Mouse (Mus musculus): Measurements from ENCODE around the gene Ropn1.
"Not testable (repeated sequence)": the region's sequence is repeated elsewhere in the genome, so short reads cannot be mapped to it uniquely, and the experiment has no call there.

Ropn1 gene

DNA sequence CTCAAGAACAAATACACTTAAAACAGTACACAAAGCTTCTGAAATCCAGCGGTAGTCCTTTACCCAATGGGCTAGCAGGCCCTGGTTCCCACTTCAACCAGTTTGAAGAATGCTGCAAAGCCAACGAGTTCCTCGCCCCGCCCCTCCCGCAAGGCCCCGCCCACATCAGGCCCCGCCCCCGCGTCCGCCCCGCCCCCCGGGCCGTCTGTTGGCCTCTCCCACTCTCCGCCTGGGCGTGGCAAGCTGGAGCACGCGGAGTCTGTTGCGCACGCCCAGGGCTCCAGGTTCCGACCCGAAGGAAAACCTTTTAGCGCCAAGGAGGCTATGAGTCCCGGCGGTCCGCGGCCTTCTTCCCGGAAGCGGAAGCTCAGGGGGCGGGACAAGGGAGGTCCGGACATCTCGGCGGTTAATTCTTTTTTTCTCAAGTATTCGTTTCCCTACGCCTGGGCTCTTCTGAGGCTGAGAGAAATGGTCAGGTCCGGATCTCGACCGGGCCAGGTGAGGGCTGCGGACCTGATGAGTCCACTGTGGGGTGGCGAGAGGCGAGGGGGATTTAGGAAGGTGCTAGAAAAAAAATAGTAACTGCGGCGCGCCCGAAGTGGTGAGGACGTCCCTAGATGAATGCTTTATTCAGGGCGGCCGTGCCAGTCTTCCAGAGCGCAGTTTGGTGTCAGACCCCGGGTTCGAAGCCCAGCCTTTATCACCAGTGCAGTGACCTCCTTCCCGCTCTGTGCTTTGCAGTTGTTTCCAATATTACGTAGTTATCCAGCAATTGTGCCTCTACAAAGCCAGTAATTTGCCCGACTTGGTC, 40.8 kb downstream of the Ropn1 start, which contains the start of gene Ccdc14:
Gene Ccdc14, plus strand, starts transcription at position 283 of the 811 bp plus-strand sequence.
- DNase-seq (ENCODE audit: low spot score): peak; percentile 94

GRCm38 (mm10) chr16:34691156-34691555, 41.4 kb downstream of the Ropn1 start:
- no peak for DNase-seq (ENCODE audit: low spot score)

DNA sequence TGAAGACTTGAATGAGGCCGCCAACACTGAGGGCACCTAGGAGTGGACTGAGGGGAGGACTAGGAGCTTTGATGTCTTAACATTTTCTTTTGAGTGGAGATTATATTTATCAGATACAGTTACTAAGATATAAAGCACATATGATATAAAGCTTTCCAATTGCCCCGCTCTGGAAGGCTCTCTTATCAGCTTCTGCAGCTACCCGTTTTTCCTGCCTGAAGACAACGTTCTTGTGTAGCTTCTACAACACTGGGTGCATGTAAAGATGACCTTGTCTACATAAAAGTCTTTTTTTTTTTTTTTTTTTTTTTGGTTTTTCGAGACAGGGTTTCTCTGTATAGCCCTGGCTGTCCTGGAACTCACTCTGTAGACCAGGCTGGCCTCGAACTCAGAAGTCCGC, 44.8 kb downstream of the Ropn1 start:
- no peak for DNase-seq (ENCODE audit: low spot score)

GRCm38 (mm10) chr16:34698721-34699120, 49.0 kb downstream of the Ropn1 start:
- not testable (repeated sequence) for DNase-seq (ENCODE audit: low spot score)

DNA sequence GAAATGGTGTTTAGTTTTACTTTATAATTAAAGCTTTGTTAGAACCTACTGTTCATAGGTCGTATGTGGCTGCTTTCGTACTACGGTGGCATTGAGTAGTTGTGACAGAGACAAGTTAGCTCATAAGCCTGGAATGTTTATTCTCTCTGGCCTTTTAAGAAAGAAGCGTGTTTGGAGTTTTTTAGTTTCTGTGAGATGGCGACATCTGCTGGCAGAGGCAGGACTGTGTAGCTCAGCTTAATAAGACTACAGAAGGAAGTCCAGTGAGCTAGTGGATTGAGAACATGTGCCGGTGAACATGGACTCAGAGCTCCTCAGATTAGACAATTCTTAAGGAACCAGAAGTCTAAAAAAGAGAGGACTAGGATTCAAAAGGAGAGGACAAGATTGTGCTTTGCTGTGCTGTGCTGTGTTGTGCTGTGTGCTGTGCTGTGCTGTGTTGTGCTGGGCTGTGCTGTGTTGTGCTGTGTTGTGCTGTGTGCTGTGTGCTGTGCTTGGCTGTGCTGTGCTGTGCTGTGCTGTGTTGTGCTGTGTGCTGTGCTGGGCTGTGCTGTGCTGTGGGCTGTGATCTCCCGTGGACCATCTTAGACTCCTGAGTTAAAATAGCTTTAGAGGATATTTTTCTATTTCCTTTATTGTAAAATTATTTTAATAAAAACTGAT, 50.6 kb downstream of the Ropn1 start:
- peak; percentile 33 for DNase-seq (ENCODE audit: low spot score)

DNA sequence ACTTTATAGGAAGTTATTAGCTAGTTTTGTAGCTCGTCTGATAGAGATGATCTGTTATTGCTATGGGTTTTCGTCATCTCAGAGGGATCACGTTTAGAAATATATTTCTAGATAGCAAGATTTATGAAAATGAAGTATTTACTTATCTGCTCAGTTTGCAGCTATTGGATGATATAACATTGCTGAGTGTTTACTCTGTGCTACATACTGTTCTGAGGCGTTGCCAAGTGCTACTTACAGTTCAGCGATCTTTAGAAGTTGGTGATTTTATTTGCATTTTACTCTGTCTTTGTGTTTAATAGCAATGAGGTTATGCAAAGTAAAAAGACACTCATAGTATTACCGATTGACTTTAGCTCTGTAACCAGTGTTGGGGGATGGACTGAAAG, 51.1 kb downstream of the Ropn1 start:
- no peak for DNase-seq (ENCODE audit: low spot score)

DNA sequence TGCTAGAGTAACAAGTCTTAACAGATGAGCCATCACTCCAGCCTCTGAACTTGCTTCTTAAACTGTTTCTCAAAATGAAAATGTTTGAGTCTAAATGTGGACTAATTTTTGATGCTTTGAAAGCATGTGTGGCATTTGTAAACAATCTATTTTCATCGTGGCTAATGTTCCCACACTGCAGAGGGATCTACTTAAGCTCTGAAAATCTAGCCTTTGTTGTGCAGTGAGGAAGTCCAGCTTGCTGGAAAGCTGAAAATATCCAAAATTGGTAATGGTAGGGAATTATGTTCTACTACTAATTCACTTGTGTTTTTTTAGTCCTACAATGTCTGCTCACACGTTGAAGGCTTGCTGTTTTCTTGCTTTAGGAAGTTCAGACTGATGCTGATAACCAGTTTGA, 56.3 kb downstream of the Ropn1 start:
- DNase-seq (ENCODE audit: low spot score): no peak

DNA sequence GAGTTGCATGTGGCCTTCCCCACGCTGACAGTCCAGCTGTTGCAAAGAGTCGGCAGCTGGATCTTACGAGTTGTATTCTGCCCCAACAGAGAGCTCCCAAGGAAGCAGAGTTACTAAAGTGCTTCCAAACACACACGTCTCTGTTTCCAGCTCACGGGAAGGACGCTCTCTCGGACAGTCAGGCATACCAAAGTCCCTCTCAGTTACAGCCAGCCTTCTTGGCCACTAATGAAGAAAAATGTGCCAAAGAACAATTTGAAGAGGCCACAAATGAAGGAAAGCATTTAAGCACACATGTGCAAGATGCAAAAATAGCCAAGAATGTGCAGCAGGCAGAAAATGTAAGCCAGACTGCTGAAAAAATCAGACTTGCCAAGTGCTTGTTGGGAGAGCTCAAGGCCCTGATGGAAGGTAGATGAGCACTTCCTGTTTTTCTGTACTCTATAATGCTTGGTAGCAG, 56.8 kb downstream of the Ropn1 start:
- peak; percentile 22 for DNase-seq (ENCODE audit: low spot score)

GRCm38 (mm10) chr16:34711481-34711880, 61.8 kb downstream of the Ropn1 start:
- DNase-seq (ENCODE audit: low spot score): no peak

- DNase-seq (ENCODE audit: low spot score): no peak
These were observed 75.4 kb downstream of the Ropn1 start for GRCm38 (mm10) chr16:34725156-34725555.
